Mouse (Mus musculus): Measurements from ENCODE around the gene Gm11096. TPM values are rescaled to one million over a fixed set of nuclear protein-coding genes. Genes with fewer than 3 reads are reported as not detected.

Gm11096 gene
- polyA plus RNA-seq (2015; fragmentation: Nextera tagmentation; extraction: Ambion mirVana), result not detected in 2 replicates

GRCm38 (mm10) chr17:81441463-81441862, at the start of gene Gm11096:
Gm11096 (plus strand) TSS chr17:81441763.
- no peak within 1 kb of the TSS for H3K4me2 ChIP-seq (ENCODE audit: low read length)
- no peaks in the 10 kb centered on the region for H3K27me3 ChIP-seq (replicated peaks; ENCODE audit: control insufficient read depth, insufficient read depth, low read length)
- H3K36me3 ChIP-seq (ENCODE audit: control insufficient read depth, insufficient read depth), result peaks cover 4% of the 10 kb centered on the region
- H3K4me1 ChIP-seq (replicated peaks; ENCODE audit: control insufficient read depth, insufficient read depth, low read length), result no peaks in the 10 kb centered on the region
- ATAC-seq, result no peak
- H3K9me3 ChIP-seq (ENCODE audit: control insufficient read depth, low read length), result no peaks in the 10 kb centered on the region
- no peak within 1 kb of the TSS for H3K27ac ChIP-seq (ENCODE audit: low read length)
- no peak within 1 kb of the TSS for H3K4me3 ChIP-seq (replicated peaks; ENCODE audit: low read length)
- no peak within 1 kb of the TSS for H3K9ac ChIP-seq (replicated peaks; ENCODE audit: low read depth, low read length)

GRCm38 (mm10) chr17:81393040-81393439, 48.5 kb upstream of the Gm11096 start:
- H3K4me3 ChIP-seq (replicated peaks; ENCODE audit: low read length), result no peak overlapping the region
- no peaks in the 10 kb centered on the region for H3K27me3 ChIP-seq (replicated peaks; ENCODE audit: control insufficient read depth, insufficient read depth, low read length)
- H3K36me3 ChIP-seq (ENCODE audit: control insufficient read depth, insufficient read depth), result no peaks in the 10 kb centered on the region
- WGBS, result 87% methylated on average over 4 of the region's 4 CpGs
- H3K9ac ChIP-seq (replicated peaks; ENCODE audit: low read depth, low read length), result no peak overlapping the region
- no peaks in the 10 kb centered on the region for H3K4me1 ChIP-seq (replicated peaks; ENCODE audit: control insufficient read depth, insufficient read depth, low read length)
- H3K4me2 ChIP-seq (ENCODE audit: low read length), result no peak overlapping the region
- H3K9me3 ChIP-seq (ENCODE audit: control insufficient read depth, low read length), result no peaks in the 10 kb centered on the region
- ATAC-seq, result no peak
- no peak overlapping the region for H3K27ac ChIP-seq (ENCODE audit: low read length)

DNA sequence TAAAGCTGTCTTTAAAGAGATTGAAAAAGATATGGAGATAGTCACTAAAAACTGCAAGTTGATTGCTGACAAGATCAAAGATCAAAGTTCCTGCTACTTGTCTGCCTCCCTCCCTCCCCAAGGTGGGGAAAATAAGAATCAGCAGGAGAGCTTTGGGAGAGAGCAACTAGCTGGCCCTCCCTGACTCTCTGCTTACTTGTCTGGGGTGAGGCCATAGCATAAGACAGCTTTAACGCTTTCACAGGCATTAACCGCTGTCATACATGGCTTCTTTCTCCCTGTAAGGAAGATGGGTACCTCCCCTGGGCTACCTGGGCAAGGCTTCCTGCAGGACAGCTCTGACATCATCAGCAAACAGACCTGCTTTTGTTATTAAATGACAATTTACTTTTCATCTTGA, 47.4 kb upstream of the Gm11096 start:
- no peak overlapping the region for H3K4me2 ChIP-seq (ENCODE audit: low read length)
- no peak for ATAC-seq
- H3K4me3 ChIP-seq (replicated peaks; ENCODE audit: low read length), result no peak overlapping the region
- H3K27me3 ChIP-seq (replicated peaks; ENCODE audit: control insufficient read depth, insufficient read depth, low read length), result no peaks in the 10 kb centered on the region
- no peak overlapping the region for H3K27ac ChIP-seq (ENCODE audit: low read length)
- no peaks in the 10 kb centered on the region for H3K36me3 ChIP-seq (ENCODE audit: control insufficient read depth, insufficient read depth)
- no peaks in the 10 kb centered on the region for H3K4me1 ChIP-seq (replicated peaks; ENCODE audit: control insufficient read depth, insufficient read depth, low read length)
- 36% methylated on average over 2 of the region's 2 CpGs for WGBS
- no peaks in the 10 kb centered on the region for H3K9me3 ChIP-seq (ENCODE audit: control insufficient read depth, low read length)
- H3K9ac ChIP-seq (replicated peaks; ENCODE audit: low read depth, low read length), result no peak overlapping the region

DNA sequence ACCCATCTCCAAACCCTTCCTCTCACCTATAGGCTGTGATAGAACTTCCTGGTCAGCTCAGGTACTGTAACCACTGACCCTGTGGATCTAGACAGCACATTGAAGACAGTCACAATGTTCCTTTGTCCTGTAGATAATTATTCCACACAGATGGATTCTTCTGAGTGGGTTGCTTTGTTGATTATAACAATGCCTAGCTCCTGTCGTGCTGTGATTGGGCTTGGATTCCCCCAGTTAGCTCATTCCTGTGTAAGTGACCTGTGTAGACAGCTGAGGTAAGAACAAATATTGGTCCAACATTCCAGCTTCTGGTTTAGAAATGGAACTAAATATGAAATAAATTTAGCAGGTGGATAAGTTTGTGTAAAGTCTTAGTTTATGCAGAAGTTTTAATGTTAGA, 44.1 kb upstream of the Gm11096 start:
- WGBS, result 43% methylated on average over 1 of the region's 1 CpGs
- H3K9ac ChIP-seq (replicated peaks; ENCODE audit: low read depth, low read length), result no peak overlapping the region
- H3K4me3 ChIP-seq (replicated peaks; ENCODE audit: low read length), result no peak overlapping the region
- H3K4me2 ChIP-seq (ENCODE audit: low read length), result no peak overlapping the region
- H3K27ac ChIP-seq (ENCODE audit: low read length), result no peak overlapping the region
- H3K4me1 ChIP-seq (replicated peaks; ENCODE audit: control insufficient read depth, insufficient read depth, low read length), result peaks cover 14% of the 10 kb centered on the region
- no peak for ATAC-seq
- H3K27me3 ChIP-seq (replicated peaks; ENCODE audit: control insufficient read depth, insufficient read depth, low read length), result no peaks in the 10 kb centered on the region
- no peaks in the 10 kb centered on the region for H3K9me3 ChIP-seq (ENCODE audit: control insufficient read depth, low read length)
- H3K36me3 ChIP-seq (ENCODE audit: control insufficient read depth, insufficient read depth), result no peaks in the 10 kb centered on the region

GRCm38 (mm10) chr17:81400377-81400776, 41.2 kb upstream of the Gm11096 start:
- H3K9me3 ChIP-seq (ENCODE audit: control insufficient read depth, low read length), result no peaks in the 10 kb centered on the region

GRCm38 (mm10) chr17:81402636-81403035, 38.9 kb upstream of the Gm11096 start:
- no peaks in the 10 kb centered on the region for H3K9me3 ChIP-seq (ENCODE audit: control insufficient read depth, low read length)
- ATAC-seq, result peak; percentile 87
- peaks cover 33% of the 10 kb centered on the region for H3K4me1 ChIP-seq (replicated peaks; ENCODE audit: control insufficient read depth, insufficient read depth, low read length)
- peak overlapping the region; percentile 39 for H3K27ac ChIP-seq (ENCODE audit: low read length)
- no peak overlapping the region for H3K4me2 ChIP-seq (ENCODE audit: low read length)
- H3K27me3 ChIP-seq (replicated peaks; ENCODE audit: control insufficient read depth, insufficient read depth, low read length), result no peaks in the 10 kb centered on the region
- 55% methylated on average over 2 of the region's 2 CpGs for WGBS
- H3K9ac ChIP-seq (replicated peaks; ENCODE audit: low read depth, low read length), result no peak overlapping the region
- no peak overlapping the region for H3K4me3 ChIP-seq (replicated peaks; ENCODE audit: low read length)
- H3K36me3 ChIP-seq (ENCODE audit: control insufficient read depth, insufficient read depth), result peaks cover 3% of the 10 kb centered on the region

More at GRCm38 (mm10) chr17:81400377-81400776, 41.2 kb upstream of the Gm11096 start:
- Histone ChIP-seq H3K4me3 (replicated peaks; ENCODE audit: low read length) (no peak overlapping the region), H3K36me3 (ENCODE audit: control insufficient read depth, insufficient read depth) (no peaks in the 10 kb centered on the region), H3K27ac (ENCODE audit: low read length) (peak overlapping the region; percentile 9), H3K9ac (replicated peaks; ENCODE audit: low read depth, low read length) (no peak overlapping the region), H3K4me1 (replicated peaks; ENCODE audit: control insufficient read depth, insufficient read depth, low read length) (peaks cover 33% of the 10 kb centered on the region), H3K4me2 (ENCODE audit: low read length) (no peak overlapping the region), H3K27me3 (replicated peaks; ENCODE audit: control insufficient read depth, insufficient read depth, low read length) (no peaks in the 10 kb centered on the region)
- peak; percentile 6; the same call in 1 of the 2 replicates for ATAC-seq
- WGBS, result 73% methylated on average over 5 of the region's 5 CpGs

DNA sequence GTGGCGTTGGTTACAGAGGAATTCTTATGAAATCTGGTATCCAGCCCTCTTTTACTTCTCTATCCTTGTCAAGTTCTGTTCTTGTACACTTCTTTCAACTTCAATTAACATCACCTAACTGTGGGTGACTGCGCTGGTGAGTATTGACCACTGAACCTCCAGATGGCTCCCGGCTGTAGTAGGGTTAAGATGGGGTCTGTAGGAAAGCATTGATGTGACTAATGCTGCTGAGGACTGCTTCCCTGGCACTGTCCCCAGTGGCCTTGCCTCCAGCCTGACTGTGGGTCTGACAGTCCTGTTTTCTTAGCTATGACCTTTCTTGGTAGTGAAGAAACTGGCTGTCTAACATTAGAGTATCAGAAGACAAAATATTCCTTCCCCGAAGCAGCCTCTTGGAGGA, 38.4 kb upstream of the Gm11096 start:
- Histone ChIP-seq H3K27me3 (replicated peaks; ENCODE audit: control insufficient read depth, insufficient read depth, low read length) (no peaks in the 10 kb centered on the region), H3K36me3 (ENCODE audit: control insufficient read depth, insufficient read depth) (peaks cover 8% of the 10 kb centered on the region), H3K4me2 (ENCODE audit: low read length) (no peak overlapping the region), H3K9ac (replicated peaks; ENCODE audit: low read depth, low read length) (no peak overlapping the region), H3K9me3 (ENCODE audit: control insufficient read depth, low read length) (no peaks in the 10 kb centered on the region), H3K27ac (ENCODE audit: low read length) (peak overlapping the region; percentile 39), H3K4me1 (replicated peaks; ENCODE audit: control insufficient read depth, insufficient read depth, low read length) (peaks cover 33% of the 10 kb centered on the region), H3K4me3 (replicated peaks; ENCODE audit: low read length) (no peak overlapping the region)
- ATAC-seq, result no peak
- 88% methylated on average over 4 of the region's 4 CpGs for WGBS

DNA sequence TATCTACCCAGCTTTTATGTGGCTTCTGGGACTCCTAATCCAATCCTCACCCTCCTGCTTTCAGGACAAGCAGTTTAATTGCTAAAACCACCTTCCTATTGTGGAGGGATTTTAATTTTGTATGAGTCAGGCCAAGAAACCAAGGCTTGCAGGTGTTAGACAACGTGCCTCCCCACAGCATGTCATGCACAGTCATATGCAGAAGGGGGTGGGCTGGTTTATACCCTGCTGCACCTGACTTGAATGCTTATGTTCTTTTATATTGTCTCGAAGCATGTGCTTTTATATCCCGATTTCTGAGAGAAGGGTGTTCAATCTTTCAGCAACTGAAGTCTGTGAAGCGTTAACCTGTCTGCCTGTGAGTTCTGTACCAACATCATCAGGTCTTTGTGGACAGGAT, 37.3 kb upstream of the Gm11096 start:
- no peaks in the 10 kb centered on the region for H3K27me3 ChIP-seq (replicated peaks; ENCODE audit: control insufficient read depth, insufficient read depth, low read length)
- peaks cover 33% of the 10 kb centered on the region for H3K4me1 ChIP-seq (replicated peaks; ENCODE audit: control insufficient read depth, insufficient read depth, low read length)
- WGBS, result 31% methylated on average over 4 of the region's 4 CpGs
- H3K9ac ChIP-seq (replicated peaks; ENCODE audit: low read depth, low read length), result no peak overlapping the region
- no peak overlapping the region for H3K4me2 ChIP-seq (ENCODE audit: low read length)
- H3K9me3 ChIP-seq (ENCODE audit: control insufficient read depth, low read length), result no peaks in the 10 kb centered on the region
- no peak for ATAC-seq
- H3K36me3 ChIP-seq (ENCODE audit: control insufficient read depth, insufficient read depth), result peaks cover 9% of the 10 kb centered on the region
- peak overlapping the region; percentile 47; the same call in 1 of the 2 replicates for H3K27ac ChIP-seq (ENCODE audit: low read length)
- no peak overlapping the region for H3K4me3 ChIP-seq (replicated peaks; ENCODE audit: low read length)

DNA sequence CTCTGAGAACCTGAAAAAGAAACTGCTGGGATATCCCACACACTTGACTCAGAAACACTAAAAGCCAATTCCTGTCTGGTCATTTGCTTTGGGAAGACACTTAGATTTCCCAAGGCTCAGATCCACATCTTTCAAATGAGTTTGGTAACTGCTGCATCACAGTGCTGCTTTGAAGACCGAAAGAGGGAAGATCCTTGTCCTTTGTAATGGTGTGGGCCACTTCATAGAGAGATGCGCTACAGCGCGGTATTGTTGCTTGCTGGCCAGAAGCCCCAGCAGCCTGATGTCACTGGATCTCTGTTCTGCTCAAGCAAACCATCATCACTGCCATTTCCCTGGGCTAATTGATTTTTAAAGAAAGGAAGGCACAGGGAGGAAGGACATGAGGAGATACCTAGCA, 28.8 kb upstream of the Gm11096 start:
- no peaks in the 10 kb centered on the region for H3K27me3 ChIP-seq (replicated peaks; ENCODE audit: control insufficient read depth, insufficient read depth, low read length)
- no peak overlapping the region for H3K4me3 ChIP-seq (replicated peaks; ENCODE audit: low read length)
- ATAC-seq, result no peak
- 92% methylated on average over 4 of the region's 4 CpGs for WGBS
- peaks cover 5% of the 10 kb centered on the region for H3K36me3 ChIP-seq (ENCODE audit: control insufficient read depth, insufficient read depth)
- H3K27ac ChIP-seq (ENCODE audit: low read length), result no peak overlapping the region
- H3K9ac ChIP-seq (replicated peaks; ENCODE audit: low read depth, low read length), result no peak overlapping the region
- no peaks in the 10 kb centered on the region for H3K4me1 ChIP-seq (replicated peaks; ENCODE audit: control insufficient read depth, insufficient read depth, low read length)
- no peaks in the 10 kb centered on the region for H3K9me3 ChIP-seq (ENCODE audit: control insufficient read depth, low read length)
- no peak overlapping the region for H3K4me2 ChIP-seq (ENCODE audit: low read length)

Data from forebrain, embryonic 16.5 days (tissue).